ENCODE assay signal across 24 mouse cellular contexts in genomic region chr2:79603363-79603762, GRCm38 (mm10). TPM values are rescaled to one million over a fixed set of nuclear protein-coding genes. Genes with fewer than 3 reads are reported as not detected.
DNase-seq lines count a peak whose midpoint lies in the region; ATAC-seq and TF ChIP-seq lines count a peak whose summit lies in the region.
"Had no signal": no experiment of that assay in that cellular context is flagged by ENCODE, and none has a peak within 500 bp of the region (broad histone marks: within the 10 kb centered on the region; RNA-seq: fewer than 3 reads in every experiment).

No protein-coding gene starts in this region.

- no peak for TF ChIP-seq CTCF in small intestine, adult 2 months (IDR thresholded peaks at IDR 0.05; ENCODE audit: extremely low read depth, insufficient read length, insufficient replicate concordance, low read depth, low read length)

- no peak overlapping the region for H3K4me3 ChIP-seq in intestine, embryonic 16.5 days (ENCODE audit: low read length)
- H3K4me3 ChIP-seq in small intestine, adult 2 months (ENCODE audit: low read depth, low read length): no peak overlapping the region
- no peak overlapping the region for H3K4me3 ChIP-seq in forebrain, embryonic 14.5 days (ENCODE audit: low read depth, low read length)
- H3K4me3 ChIP-seq in forebrain, embryonic 13.5 days: no peak overlapping the region
- H3K4me3 ChIP-seq: embryonic facial prominence, embryonic 15.5 days; erythroblast, embryonic 14.5 days; forebrain, embryonic 10.5 days; heart, embryonic 10.5 days; hindbrain, embryonic 12.5 days had no signal

- TF ChIP-seq POLR2A in small intestine, adult 2 months (IDR thresholded peaks at IDR 0.05; ENCODE audit: low read depth, low read length): no peak

- no peak overlapping the region for H3K9ac ChIP-seq in intestine, embryonic 16.5 days (ENCODE audit: low read depth, low read length)
- no peak overlapping the region for H3K9ac ChIP-seq in forebrain, embryonic 14.5 days (ENCODE audit: low read length)
- no peak overlapping the region for H3K9ac ChIP-seq in forebrain, embryonic 13.5 days
- H3K9ac ChIP-seq: embryonic facial prominence, embryonic 15.5 days; hindbrain, embryonic 12.5 days had no signal

- no peak overlapping the region for H3K27ac ChIP-seq in intestine, embryonic 16.5 days (ENCODE audit: low read length)
- peak overlapping the region; percentile 87 for H3K27ac ChIP-seq in small intestine, adult 2 months (ENCODE audit: insufficient read depth, low read depth, low read length)
- no peak overlapping the region for H3K27ac ChIP-seq in forebrain, embryonic 14.5 days (ENCODE audit: low read depth, low read length)
- H3K27ac ChIP-seq in forebrain, embryonic 13.5 days: no peak overlapping the region
- H3K27ac ChIP-seq: embryonic facial prominence, embryonic 15.5 days; forebrain, embryonic 10.5 days; heart, embryonic 10.5 days; hindbrain, embryonic 12.5 days had no signal

- peaks cover 21% of the 10 kb centered on the region for H3K4me1 ChIP-seq in intestine, embryonic 16.5 days (ENCODE audit: control insufficient read depth, insufficient read depth, low read length)
- peaks cover 19% of the 10 kb centered on the region; the same call in 1 of the 2 replicates for H3K4me1 ChIP-seq in small intestine, adult 2 months (ENCODE audit: control insufficient read depth, insufficient read depth, insufficient read length, low read length)
- H3K4me1 ChIP-seq in forebrain, embryonic 14.5 days (ENCODE audit: control insufficient read depth, insufficient read depth, low read length): no peaks in the 10 kb centered on the region
- H3K4me1 ChIP-seq in forebrain, embryonic 13.5 days: peaks cover 13% of the 10 kb centered on the region
- H3K4me1 ChIP-seq: hindbrain, embryonic 12.5 days had no signal

- no peaks in the 10 kb centered on the region for H3K9me3 ChIP-seq in intestine, embryonic 16.5 days (ENCODE audit: control insufficient read depth, low read length)
- no peaks in the 10 kb centered on the region for H3K9me3 ChIP-seq in forebrain, embryonic 14.5 days (replicated peaks; ENCODE audit: control insufficient read depth, low read length)
- no peaks in the 10 kb centered on the region for H3K9me3 ChIP-seq in forebrain, embryonic 13.5 days (replicated peaks)
- H3K9me3 ChIP-seq: embryonic facial prominence, embryonic 15.5 days; forebrain, embryonic 10.5 days; heart, embryonic 10.5 days; hindbrain, embryonic 12.5 days had no signal

- DNase-seq in 3T3-L1 (ENCODE audit: low read depth, low spot score) (peak; percentile 86), 416B (ENCODE audit: low read depth) (peak; percentile 73)
- no peak for DNase-seq in forebrain, embryonic 14.5 days (ENCODE audit: low spot score)
- no peak for DNase-seq in layer of hippocampus, postnatal 10 days (ENCODE audit: low spot score in 2 of 2)
- DNase-seq: adrenal gland, adult 8-10 months; adrenal gland, postnatal 36 days; cerebellum, adult 8-10 months; cerebellum, postnatal 14 days; embryo, embryonic 11 days; gastrocnemius, postnatal 10 days; heart, adult 18-20 months; heart, postnatal 10 days; heart, postnatal 4 days had no signal

- WGBS in intestine, embryonic 16.5 days: 71% methylated on average over 4 of the region's 4 CpGs
- 53% methylated on average over 4 of the region's 4 CpGs for WGBS in small intestine, adult 2 months
- 95% methylated on average over 4 of the region's 4 CpGs for WGBS in forebrain, embryonic 14.5 days
- WGBS in forebrain, embryonic 13.5 days: 92% methylated on average over 4 of the region's 4 CpGs

- H3K4me2 ChIP-seq in intestine, embryonic 16.5 days (ENCODE audit: low read depth, low read length): no peak overlapping the region
- H3K4me2 ChIP-seq in forebrain, embryonic 14.5 days (ENCODE audit: low read length): no peak overlapping the region
- no peak overlapping the region for H3K4me2 ChIP-seq in forebrain, embryonic 13.5 days
- H3K4me2 ChIP-seq: embryonic facial prominence, embryonic 15.5 days; hindbrain, embryonic 12.5 days had no signal

- peak; percentile 57 for ATAC-seq in intestine, embryonic 16.5 days
- no peak for ATAC-seq in forebrain, embryonic 14.5 days
- ATAC-seq in forebrain, embryonic 13.5 days: no peak
- ATAC-seq: forebrain, embryonic 16.5 days; hindbrain, embryonic 16.5 days had no signal

- no peaks in the 10 kb centered on the region for H3K36me3 ChIP-seq in intestine, embryonic 16.5 days (ENCODE audit: control insufficient read depth, insufficient read depth, low read length)
- H3K36me3 ChIP-seq in small intestine, adult 2 months (ENCODE audit: control insufficient read depth, insufficient read depth, low read length): no peaks in the 10 kb centered on the region
- H3K36me3 ChIP-seq in forebrain, embryonic 14.5 days (ENCODE audit: control insufficient read depth, insufficient read depth, low read length): no peaks in the 10 kb centered on the region
- H3K36me3 ChIP-seq in forebrain, embryonic 13.5 days (ENCODE audit: poor library complexity, severe bottlenecking): no peaks in the 10 kb centered on the region
- H3K36me3 ChIP-seq: embryonic facial prominence, embryonic 15.5 days; forebrain, embryonic 10.5 days; heart, embryonic 10.5 days; hindbrain, embryonic 12.5 days had no signal

- H3K27me3 ChIP-seq in intestine, embryonic 16.5 days (replicated peaks; ENCODE audit: control insufficient read depth, insufficient read depth, low read length): no peaks in the 10 kb centered on the region
- H3K27me3 ChIP-seq in small intestine, adult 2 months (ENCODE audit: control insufficient read depth, insufficient read depth, low read length): no peaks in the 10 kb centered on the region
- no peaks in the 10 kb centered on the region for H3K27me3 ChIP-seq in forebrain, embryonic 14.5 days (replicated peaks; ENCODE audit: control insufficient read depth, insufficient read depth, low read length)
- no peaks in the 10 kb centered on the region for H3K27me3 ChIP-seq in forebrain, embryonic 13.5 days
- H3K27me3 ChIP-seq: CH12.LX; embryonic facial prominence, embryonic 15.5 days; hindbrain, embryonic 12.5 days had no signal

RNA-seq across cellular contexts. Expression of gene Itprid2, which starts 31.8 kb away (rescaled TPM):
- 15.5 and 17.6 TPM in 2 replicates for polyA plus RNA-seq in intestine, embryonic 16.5 days (2015; fragmentation: Nextera tagmentation; extraction: Ambion mirVana)
- 18.1 and 29.2 TPM in 2 replicates for polyA plus RNA-seq in small intestine, adult 2 months (2012; rRNA removed)
- polyA plus RNA-seq in forebrain, embryonic 14.5 days (2014; fragmentation: Nextera tagmentation; extraction: Ambion mirVana): 6.0 TPM in 2 replicates
- 10 to 100 TPM; 34.3 to 35.4 TPM for total RNA-seq in layer of hippocampus, postnatal 10 days (2021)
- 3.0 and 3.1 TPM in 2 replicates for polyA plus RNA-seq in forebrain, embryonic 13.5 days (2015; fragmentation: Nextera tagmentation; extraction: Ambion mirVana)

Comparison
In these comparisons a context has a peak if more than half of its experiments do, and no peak if none do; other contexts are left out.
1. DNase-seq: peak in 3T3-L1 (single experiment) and 416B (single experiment); none in forebrain, embryonic 14.5 days (single experiment) and layer of hippocampus, postnatal 10 days (0 of 2).